Mouse (Mus musculus) liver, embryonic 14.5 days (tissue): ENCODE measurements around the gene Tiam2.

Experiments
- CTCF ChIP-seq: IDR thresholded peaks from 2 replicates; pipeline ENCODE4 v1.5.1; 2016; ENCODE audit warnings: antibody characterized with exemption, low read depth, control low read depth
- EP300 ChIP-seq: IDR thresholded peaks from 2 replicates; pipeline ENCODE4 v1.6.1; 2016; ENCODE audit warnings: antibody characterized with exemption, low read depth

GRCm38 (mm10) chr17:3360236-3360635 is 33.9 kb downstream of the Tiam2 start:
- TF ChIP-seq CTCF, result no peak
- no peak for TF ChIP-seq EP300
